In genomic region chr5:134756031-134756430, GRCm38 (mm10) we compare ENCODE assay signal across 15 mouse cellular contexts. TPM values are rescaled to one million over a fixed set of nuclear protein-coding genes. Genes with fewer than 3 reads are reported as not detected.
"Had no signal": no experiment of that assay in that cellular context is flagged by ENCODE, and none has a peak within 500 bp of the region (broad histone marks: within the 10 kb centered on the region; RNA-seq: fewer than 3 reads in every experiment).

No protein-coding gene starts in this region.

- H3K27ac ChIP-seq: kidney, postnatal 0 days; limb, embryonic 13.5 days; liver, embryonic 15.5 days; macrophage; midbrain, embryonic 15.5 days; neural tube, embryonic 12.5 days; stomach, postnatal 0 days had no signal

- H3K36me3 ChIP-seq: limb, embryonic 13.5 days; liver, embryonic 15.5 days; midbrain, embryonic 15.5 days; neural tube, embryonic 12.5 days had no signal

- H3K9ac ChIP-seq: limb, embryonic 13.5 days; liver, embryonic 15.5 days; midbrain, embryonic 15.5 days; neural tube, embryonic 12.5 days had no signal

- H3K4me1 ChIP-seq: liver, embryonic 15.5 days; megakaryocyte, embryonic 14.5 days; midbrain, embryonic 15.5 days; neural tube, embryonic 12.5 days had no signal

- H3K4me2 ChIP-seq: limb, embryonic 13.5 days; liver, embryonic 15.5 days; midbrain, embryonic 11.5 days; midbrain, embryonic 15.5 days; neural tube, embryonic 12.5 days had no signal

- H3K27me3 ChIP-seq: liver, embryonic 15.5 days; midbrain, embryonic 15.5 days; neural tube, embryonic 12.5 days had no signal

- H3K9me3 ChIP-seq: limb, embryonic 13.5 days; liver, embryonic 15.5 days; megakaryocyte, embryonic 14.5 days; midbrain, embryonic 15.5 days; neural tube, embryonic 12.5 days had no signal

- H3K4me3 ChIP-seq: limb, embryonic 13.5 days; liver, embryonic 15.5 days; megakaryocyte, embryonic 14.5 days; midbrain, embryonic 15.5 days; neural tube, embryonic 12.5 days had no signal

- ATAC-seq: midbrain, embryonic 15.5 days had no signal

- DNase-seq: kidney, postnatal 36 days; layer of hippocampus, adult 9-11 months; layer of hippocampus, postnatal 36 days; lung, adult 2 months; lung, postnatal 10 days; thymus, postnatal 14 days had no signal

RNA-seq across cellular contexts. Expression of gene Eln, which starts 8.9 kb away (rescaled TPM):
- polyA plus RNA-seq: macrophage had no signal
